Mouse (Mus musculus): ENCODE measurements at regions not wholly inside any gene's neighbourhood (a gene's known extent, or its start where the extent isn't known, plus 50 kb on each side); places are given as distances from the start of the nearest gene placed in this dataset.
A peak's percentile ranks its signal among the peaks of the same experiment; 100 is the strongest.

- Histone ChIP-seq H3K4me3 (replicated peaks; ENCODE audit: low read depth, low read length) (no peak overlapping the region), H3K27me3 (ENCODE audit: control insufficient read depth, insufficient read depth, low read length) (no peaks in the 10 kb centered on the region), H3K4me2 (ENCODE audit: low read length) (no peak overlapping the region), H3K27ac (replicated peaks; ENCODE audit: low read depth, low read length) (no peak overlapping the region), H3K9ac (replicated peaks; ENCODE audit: low read length) (no peak overlapping the region), H3K9me3 (ENCODE audit: control insufficient read depth, low read length) (no peaks in the 10 kb centered on the region), H3K36me3 (ENCODE audit: control insufficient read depth, insufficient read depth, low read length) (no peaks in the 10 kb centered on the region), H3K4me1 (ENCODE audit: control insufficient read depth, insufficient read depth, low read length) (peaks cover 12% of the 10 kb centered on the region)
- no peak for ATAC-seq (ENCODE audit: low FRiP score, low TSS enrichment)
- no peak for DNase-seq
- 86% methylated on average over 8 of the region's 8 CpGs for WGBS
These were observed 266.6 kb downstream of the Uaca start for GRCm38 (mm10) chr9:61060958-61061357.

- Histone ChIP-seq H3K4me1 (ENCODE audit: control insufficient read depth, insufficient read depth, low read length) (peaks cover 5% of the 10 kb centered on the region), H3K4me3 (replicated peaks; ENCODE audit: low read depth, low read length) (no peak overlapping the region), H3K9me3 (ENCODE audit: control insufficient read depth, low read length) (no peaks in the 10 kb centered on the region), H3K36me3 (ENCODE audit: control insufficient read depth, insufficient read depth, low read length) (no peaks in the 10 kb centered on the region), H3K4me2 (ENCODE audit: low read length) (no peak overlapping the region), H3K9ac (replicated peaks; ENCODE audit: low read length) (no peak overlapping the region), H3K27me3 (ENCODE audit: control insufficient read depth, insufficient read depth, low read length) (no peaks in the 10 kb centered on the region), H3K27ac (replicated peaks; ENCODE audit: low read depth, low read length) (no peak overlapping the region)
- ATAC-seq (ENCODE audit: low FRiP score, low TSS enrichment) (no peak), DNase-seq (no peak)
- WGBS: 80% methylated on average over 8 of the region's 8 CpGs
These were observed 270.5 kb downstream of the Uaca start for GRCm38 (mm10) chr9:61064714-61065305.

GRCm38 (mm10) chr9:61069553-61070314 lies 275.4 kb downstream of the Uaca start:
- Histone ChIP-seq H3K4me1 (ENCODE audit: control insufficient read depth, insufficient read depth, low read length) (peaks cover 24% of the 10 kb centered on the region), H3K27ac (replicated peaks; ENCODE audit: low read depth, low read length) (peak overlapping the region; percentile 65), H3K36me3 (ENCODE audit: control insufficient read depth, insufficient read depth, low read length) (no peaks in the 10 kb centered on the region), H3K9ac (replicated peaks; ENCODE audit: low read length) (no peak overlapping the region), H3K4me3 (replicated peaks; ENCODE audit: low read depth, low read length) (no peak overlapping the region), H3K9me3 (ENCODE audit: control insufficient read depth, low read length) (no peaks in the 10 kb centered on the region), H3K27me3 (ENCODE audit: control insufficient read depth, insufficient read depth, low read length) (no peaks in the 10 kb centered on the region), H3K4me2 (ENCODE audit: low read length) (no peak overlapping the region)
- WGBS: 15% methylated on average over 13 of the region's 13 CpGs
- peak; percentile 62 for DNase-seq
- peak; percentile 43; the same call in 1 of the 2 replicates for ATAC-seq (ENCODE audit: low FRiP score, low TSS enrichment)

- H3K4me2 ChIP-seq (ENCODE audit: low read length): no peak overlapping the region
- ATAC-seq (ENCODE audit: low FRiP score, low TSS enrichment) (peak; percentile 60; the same call in 1 of the 2 replicates), DNase-seq (peak; percentile 64)
- no peaks in the 10 kb centered on the region for H3K36me3 ChIP-seq (ENCODE audit: control insufficient read depth, insufficient read depth, low read length)
- WGBS: 18% methylated on average over 8 of the region's 8 CpGs
- H3K27me3 ChIP-seq (ENCODE audit: control insufficient read depth, insufficient read depth, low read length): no peaks in the 10 kb centered on the region
- no peaks in the 10 kb centered on the region for H3K9me3 ChIP-seq (ENCODE audit: control insufficient read depth, low read length)
- no peak overlapping the region for H3K9ac ChIP-seq (replicated peaks; ENCODE audit: low read length)
- H3K4me1 ChIP-seq (ENCODE audit: control insufficient read depth, insufficient read depth, low read length): peaks cover 24% of the 10 kb centered on the region
- peak overlapping the region; percentile 65 for H3K27ac ChIP-seq (replicated peaks; ENCODE audit: low read depth, low read length)
- no peak overlapping the region for H3K4me3 ChIP-seq (replicated peaks; ENCODE audit: low read depth, low read length)
These were observed 276.0 kb downstream of the Uaca start for GRCm38 (mm10) chr9:61070315-61070707.

- DNase-seq: peak; percentile 65
- ATAC-seq (ENCODE audit: low FRiP score, low TSS enrichment): no peak; the same call in 1 of the 2 replicates
- H3K27me3 ChIP-seq (ENCODE audit: control insufficient read depth, insufficient read depth, low read length): no peaks in the 10 kb centered on the region
- no peak overlapping the region for H3K4me2 ChIP-seq (ENCODE audit: low read length)
- WGBS: 16% methylated on average over 9 of the region's 9 CpGs
- H3K27ac ChIP-seq (replicated peaks; ENCODE audit: low read depth, low read length): 0 out of 2 replicates have a peak overlapping the region, but pooled peaks have one; percentile 65
- H3K36me3 ChIP-seq (ENCODE audit: control insufficient read depth, insufficient read depth, low read length): no peaks in the 10 kb centered on the region
- no peaks in the 10 kb centered on the region for H3K9me3 ChIP-seq (ENCODE audit: control insufficient read depth, low read length)
- H3K4me1 ChIP-seq (ENCODE audit: control insufficient read depth, insufficient read depth, low read length): peaks cover 24% of the 10 kb centered on the region
- H3K9ac ChIP-seq (replicated peaks; ENCODE audit: low read length): no peak overlapping the region
- H3K4me3 ChIP-seq (replicated peaks; ENCODE audit: low read depth, low read length): no peak overlapping the region
These were observed 276.5 kb downstream of the Uaca start for GRCm38 (mm10) chr9:61070861-61071260.

- no peaks in the 10 kb centered on the region for H3K36me3 ChIP-seq (ENCODE audit: control insufficient read depth, insufficient read depth, low read length)
- no peaks in the 10 kb centered on the region for H3K27me3 ChIP-seq (ENCODE audit: control insufficient read depth, insufficient read depth, low read length)
- H3K9me3 ChIP-seq (ENCODE audit: control insufficient read depth, low read length): no peaks in the 10 kb centered on the region
- 52% methylated on average over 4 of the region's 4 CpGs for WGBS
- no peak overlapping the region for H3K27ac ChIP-seq (replicated peaks; ENCODE audit: low read depth, low read length)
- H3K9ac ChIP-seq (replicated peaks; ENCODE audit: low read length): no peak overlapping the region
- ATAC-seq (ENCODE audit: low FRiP score, low TSS enrichment) (no peak), DNase-seq (no peak)
- no peak overlapping the region for H3K4me3 ChIP-seq (replicated peaks; ENCODE audit: low read depth, low read length)
- no peak overlapping the region for H3K4me2 ChIP-seq (ENCODE audit: low read length)
- H3K4me1 ChIP-seq (ENCODE audit: control insufficient read depth, insufficient read depth, low read length): peaks cover 24% of the 10 kb centered on the region
These were observed 279.1 kb downstream of the Uaca start for GRCm38 (mm10) chr9:61073482-61073881.

GRCm38 (mm10) chr9:61075071-61075470 lies 280.7 kb downstream of the Uaca start:
- ATAC-seq (ENCODE audit: low FRiP score, low TSS enrichment) (no peak), DNase-seq (no peak)
- Histone ChIP-seq H3K27ac (replicated peaks; ENCODE audit: low read depth, low read length) (no peak overlapping the region), H3K4me3 (replicated peaks; ENCODE audit: low read depth, low read length) (no peak overlapping the region), H3K27me3 (ENCODE audit: control insufficient read depth, insufficient read depth, low read length) (no peaks in the 10 kb centered on the region), H3K9me3 (ENCODE audit: control insufficient read depth, low read length) (no peaks in the 10 kb centered on the region), H3K36me3 (ENCODE audit: control insufficient read depth, insufficient read depth, low read length) (no peaks in the 10 kb centered on the region), H3K9ac (replicated peaks; ENCODE audit: low read length) (no peak overlapping the region), H3K4me2 (ENCODE audit: low read length) (no peak overlapping the region), H3K4me1 (ENCODE audit: control insufficient read depth, insufficient read depth, low read length) (peaks cover 17% of the 10 kb centered on the region)
- 61% methylated on average over 4 of the region's 4 CpGs for WGBS

GRCm38 (mm10) chr9:61077181-61077580 lies 282.8 kb downstream of the Uaca start:
- H3K27ac ChIP-seq (replicated peaks; ENCODE audit: low read depth, low read length): no peak overlapping the region
- no peaks in the 10 kb centered on the region for H3K36me3 ChIP-seq (ENCODE audit: control insufficient read depth, insufficient read depth, low read length)
- 71% methylated on average over 2 of the region's 2 CpGs for WGBS
- H3K4me2 ChIP-seq (ENCODE audit: low read length): no peak overlapping the region
- H3K9ac ChIP-seq (replicated peaks; ENCODE audit: low read length): no peak overlapping the region
- H3K4me3 ChIP-seq (replicated peaks; ENCODE audit: low read depth, low read length): no peak overlapping the region
- peaks cover 10% of the 10 kb centered on the region for H3K4me1 ChIP-seq (ENCODE audit: control insufficient read depth, insufficient read depth, low read length)
- no peaks in the 10 kb centered on the region for H3K27me3 ChIP-seq (ENCODE audit: control insufficient read depth, insufficient read depth, low read length)
- no peaks in the 10 kb centered on the region for H3K9me3 ChIP-seq (ENCODE audit: control insufficient read depth, low read length)
- no peak for ATAC-seq (ENCODE audit: low FRiP score, low TSS enrichment)
- peak; percentile 60 for DNase-seq

- Histone ChIP-seq H3K36me3 (ENCODE audit: control insufficient read depth, insufficient read depth, low read length) (no peaks in the 10 kb centered on the region), H3K9ac (replicated peaks; ENCODE audit: low read length) (no peak overlapping the region), H3K27me3 (ENCODE audit: control insufficient read depth, insufficient read depth, low read length) (no peaks in the 10 kb centered on the region), H3K9me3 (ENCODE audit: control insufficient read depth, low read length) (no peaks in the 10 kb centered on the region), H3K4me1 (ENCODE audit: control insufficient read depth, insufficient read depth, low read length) (peaks cover 15% of the 10 kb centered on the region), H3K4me2 (ENCODE audit: low read length) (no peak overlapping the region), H3K4me3 (replicated peaks; ENCODE audit: low read depth, low read length) (no peak overlapping the region), H3K27ac (replicated peaks; ENCODE audit: low read depth, low read length) (no peak overlapping the region)
- DNase-seq: no peak
- WGBS: 82% methylated on average over 4 of the region's 4 CpGs
- ATAC-seq (ENCODE audit: low FRiP score, low TSS enrichment): no peak
These were observed 283.5 kb downstream of the Uaca start for GRCm38 (mm10) chr9:61077807-61078206.
